Mouse (Mus musculus) left cerebral cortex, adult 8-10 months (tissue): ENCODE results near the gene Fam122a. TPM values are rescaled to one million over a fixed set of nuclear protein-coding genes. Genes with fewer than 3 reads are reported as not detected.
A peak's percentile ranks its signal among the peaks of the same experiment; 100 is the strongest.

Experiments
- DNase-seq, 2 experiments: peaks; one replicate each; pipeline ENCODE4 v3.0.0; 2022; ENCODE audit warnings: low spot score in 2 of 2
- total RNA-seq, 4 experiments: library from RNA; stranded (reverse); gene quantifications; 2 replicates each; pipeline ENCODE4 v1.2.4; 2022

The Fam122a gene
- 10 to 100 TPM; 22.3 to 30.1 (median 27.6) TPM for total RNA-seq

GRCm38 (mm10) chr19:24476929-24477882, at the start of gene Fam122a:
Gene Fam122a (minus strand): TSS chr19:24477356.
- peak; percentile 81 to 86 for DNase-seq

DNA sequence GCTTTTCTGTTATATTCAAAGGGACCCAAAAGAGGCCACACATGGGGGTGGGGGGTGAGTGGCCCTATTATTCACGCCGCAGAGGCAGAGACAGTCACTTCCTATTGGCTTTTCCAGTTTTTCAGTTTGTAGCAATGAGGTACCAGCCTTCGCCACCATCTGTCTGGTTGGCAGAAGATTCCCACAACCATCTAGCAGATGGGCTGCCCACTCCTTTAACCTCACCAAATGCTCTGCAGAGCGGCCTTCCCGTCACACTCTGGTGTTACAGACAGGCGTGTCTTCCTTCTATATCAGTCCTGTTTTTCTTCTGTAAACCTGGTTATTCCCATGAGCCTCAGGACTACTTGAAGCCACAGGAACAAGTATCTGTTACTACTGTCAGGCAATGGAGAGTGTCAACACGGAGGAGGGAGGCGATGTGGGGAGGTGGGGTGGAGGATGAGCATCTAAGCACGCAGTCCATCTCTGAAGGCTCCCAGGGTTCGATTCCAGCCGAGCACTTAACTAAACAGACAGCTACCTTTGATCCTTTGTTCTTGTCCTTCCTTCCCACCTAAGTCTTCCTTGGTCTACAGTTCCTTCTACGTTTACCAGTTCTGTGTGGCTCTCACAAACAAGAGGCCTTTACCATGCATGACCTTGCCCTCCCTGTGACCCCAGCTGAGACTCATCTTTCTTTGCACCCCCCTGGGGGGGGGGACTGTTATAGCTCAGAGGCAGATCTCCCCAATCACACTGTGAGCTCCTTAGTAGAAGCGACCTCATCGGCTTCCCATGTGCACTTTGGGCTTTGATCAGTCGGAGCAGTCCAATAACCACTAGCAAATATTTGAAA, 46.5 kb upstream of the Fam122a start:
- peak; percentile 35 to 67 for DNase-seq

DNA sequence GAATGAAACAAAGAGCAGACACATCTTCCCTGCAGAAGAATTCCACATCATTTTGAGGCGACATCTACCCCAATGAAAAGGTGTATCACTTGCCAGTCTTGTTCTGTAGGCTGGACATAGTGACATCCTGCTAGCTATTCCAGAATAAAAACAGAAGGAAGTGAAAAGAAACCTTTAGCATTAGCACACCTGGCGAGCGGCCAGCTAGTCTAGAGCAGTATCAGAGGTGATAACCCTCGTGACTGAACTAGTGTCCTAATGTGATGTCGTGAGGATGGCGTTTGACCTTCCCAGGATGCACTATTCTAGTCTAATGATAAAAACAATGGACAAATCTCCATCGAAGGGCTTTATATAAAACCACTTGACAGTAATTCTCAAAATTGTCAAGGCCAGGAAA, 44.8 kb upstream of the Fam122a start:
- no peak for DNase-seq

DNA sequence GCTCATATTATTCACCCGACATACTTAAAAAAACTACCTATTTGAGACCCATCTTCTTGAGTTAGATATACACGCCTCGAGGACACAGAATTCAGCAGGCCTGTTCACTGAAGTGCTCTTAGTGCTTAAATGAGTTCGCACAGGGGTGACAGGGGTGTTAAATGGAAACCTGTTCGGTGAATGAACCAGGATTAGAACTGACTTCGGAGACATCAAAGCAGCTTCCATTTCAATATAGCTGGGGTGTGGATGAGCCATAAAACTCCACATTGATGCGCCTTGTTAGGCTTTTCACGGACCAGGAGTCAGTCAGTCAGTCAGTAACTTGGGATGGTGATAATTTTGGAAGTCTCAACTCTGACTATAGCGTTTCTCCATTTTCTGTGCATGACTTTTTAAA, 44.0 kb upstream of the Fam122a start:
- DNase-seq, result no peak

- no peak for DNase-seq
Observed at GRCm38 (mm10) chr19:24519732-24520409, 42.7 kb upstream of the Fam122a start.

DNA sequence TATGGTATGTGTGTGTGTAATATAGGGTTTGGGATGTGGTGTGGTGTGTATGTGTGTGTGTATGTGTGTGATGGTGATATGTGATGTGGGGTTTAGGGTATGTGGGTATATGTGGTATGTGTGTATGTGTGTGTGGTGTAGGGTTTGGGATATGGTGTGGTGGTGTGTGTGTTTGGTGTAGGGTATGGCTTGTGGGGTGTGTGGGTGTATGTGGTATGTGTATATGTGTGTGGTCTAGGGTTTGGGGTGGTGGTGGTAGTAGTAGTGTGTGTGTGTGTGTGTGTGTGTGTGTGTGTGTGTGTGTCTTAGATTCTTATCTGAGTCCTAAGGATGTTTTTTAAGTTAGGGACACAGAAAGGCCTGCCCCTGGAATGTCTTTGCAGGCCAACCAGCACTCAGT, 41.2 kb upstream of the Fam122a start:
- DNase-seq, result no peak

DNA sequence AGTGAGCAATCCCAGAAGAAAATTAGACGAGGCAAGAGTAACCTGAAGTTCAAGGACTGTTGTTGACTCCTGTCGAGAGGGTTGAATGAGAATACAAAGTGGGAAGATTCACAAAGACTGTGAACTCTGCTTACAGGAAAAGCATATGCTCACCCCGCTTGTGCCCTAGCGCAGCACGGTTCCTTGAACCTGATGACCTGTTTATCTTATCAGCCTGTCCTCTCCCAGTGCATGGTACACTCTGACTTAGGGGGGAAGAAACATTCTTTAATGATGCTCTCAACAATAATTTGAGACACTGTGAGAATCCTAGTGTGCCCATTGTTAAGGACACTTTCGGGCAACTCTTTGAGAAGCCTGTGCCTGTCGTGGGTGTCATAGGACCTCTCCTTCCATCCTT, 39.9 kb upstream of the Fam122a start:
- DNase-seq, result no peak

DNA sequence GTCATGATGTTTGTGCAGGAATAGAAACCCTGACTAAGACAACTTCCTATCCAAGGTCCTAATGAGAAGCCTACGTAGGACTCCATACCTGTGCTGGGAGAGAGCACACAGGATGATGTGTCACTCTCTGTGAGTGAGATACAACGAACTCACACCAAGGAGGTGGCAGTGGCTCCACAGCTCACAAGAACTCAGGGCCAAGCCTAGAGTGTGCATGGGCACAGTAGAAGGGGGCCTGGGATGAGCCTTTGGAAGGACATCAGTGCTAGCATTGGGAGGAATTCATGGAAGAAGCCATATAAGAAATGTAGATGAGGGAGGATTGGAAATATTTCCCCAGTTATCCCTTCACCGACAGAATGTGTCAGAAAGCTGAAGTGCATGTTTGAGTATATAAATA, 38.8 kb upstream of the Fam122a start:
- no peak for DNase-seq

DNA sequence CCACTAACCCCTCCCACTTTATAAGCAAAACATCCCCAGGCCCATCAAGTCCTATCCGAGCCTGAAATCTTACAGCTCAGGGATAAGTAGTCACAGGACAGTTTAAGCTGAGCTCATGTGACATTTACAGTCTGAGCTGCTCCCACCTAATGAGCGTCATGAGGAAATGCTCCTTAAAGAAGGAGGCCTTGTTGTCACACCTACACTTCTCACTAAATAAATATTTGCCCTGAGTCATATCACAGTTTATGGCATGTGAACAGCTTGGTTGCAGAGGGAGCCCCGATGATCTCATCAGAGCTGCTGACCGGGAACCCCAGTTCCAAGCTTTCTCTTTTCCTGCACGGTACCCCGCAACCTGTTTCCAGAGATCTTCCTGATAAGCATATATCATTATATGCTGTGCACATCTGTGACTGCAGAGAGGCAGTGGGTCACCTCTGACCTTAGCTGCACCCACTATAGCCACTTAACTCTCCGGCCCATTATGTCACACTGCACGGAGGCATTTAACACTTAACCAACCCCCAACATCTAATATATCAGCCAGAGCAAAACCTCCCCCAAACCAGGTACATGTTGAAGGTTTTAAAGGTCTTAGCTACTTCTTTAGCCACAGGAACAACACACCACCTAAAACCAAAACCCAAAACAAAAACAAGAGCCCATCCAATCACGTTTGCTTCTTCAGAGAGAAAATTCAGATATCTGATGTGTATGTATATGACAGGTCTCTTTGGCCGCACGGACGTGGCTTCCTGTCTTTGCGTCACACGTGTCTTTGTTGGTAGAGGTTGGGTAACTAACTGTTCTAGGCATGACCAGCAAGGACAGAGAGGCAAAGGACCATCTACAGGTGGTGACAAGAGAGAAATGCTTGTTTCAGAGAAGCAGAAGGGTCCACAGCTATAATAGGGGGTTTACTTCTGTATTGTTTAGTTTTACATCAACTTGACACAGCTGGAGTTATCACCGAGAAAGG, 37.8 kb upstream of the Fam122a start:
- no peak for DNase-seq

DNA sequence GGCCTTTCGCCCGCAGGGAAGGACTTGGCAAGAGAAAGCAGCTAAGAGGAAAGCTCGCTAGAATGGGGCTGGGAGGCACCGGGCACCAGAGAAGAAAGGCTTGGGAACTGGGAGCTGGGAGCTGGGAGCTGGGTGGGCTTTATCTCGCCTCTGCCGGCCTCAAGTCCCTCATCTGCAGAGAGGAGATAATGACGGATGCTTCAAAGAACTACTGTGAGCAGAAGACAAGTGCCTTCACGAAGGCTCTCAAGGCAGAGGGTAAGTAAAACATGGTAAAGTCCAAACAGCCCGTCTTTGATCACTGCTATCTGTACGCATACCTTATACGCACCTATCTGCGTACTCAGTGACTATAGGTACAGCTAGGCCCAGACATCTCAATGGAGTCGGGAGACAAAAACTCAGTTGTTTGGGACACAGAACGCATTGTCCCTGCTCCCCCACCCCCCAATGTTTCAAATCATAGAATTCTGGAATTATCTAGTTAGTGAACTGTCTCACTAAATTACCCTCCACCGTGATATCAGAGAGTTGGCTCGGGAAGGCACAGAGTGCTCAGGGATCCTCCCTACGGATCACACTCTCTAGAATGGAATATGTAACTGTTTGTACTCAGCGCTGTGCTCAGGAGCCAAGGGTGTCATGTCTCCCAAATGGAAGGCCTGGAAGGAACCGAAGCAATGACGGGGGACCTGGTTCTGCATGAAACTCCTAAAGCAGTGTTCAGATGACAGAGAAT, 36.1 kb upstream of the Fam122a start:
- DNase-seq, result no peak

- DNase-seq, result no peak
Observed at GRCm38 (mm10) chr19:24511939-24512338, 34.8 kb upstream of the Fam122a start.

DNA sequence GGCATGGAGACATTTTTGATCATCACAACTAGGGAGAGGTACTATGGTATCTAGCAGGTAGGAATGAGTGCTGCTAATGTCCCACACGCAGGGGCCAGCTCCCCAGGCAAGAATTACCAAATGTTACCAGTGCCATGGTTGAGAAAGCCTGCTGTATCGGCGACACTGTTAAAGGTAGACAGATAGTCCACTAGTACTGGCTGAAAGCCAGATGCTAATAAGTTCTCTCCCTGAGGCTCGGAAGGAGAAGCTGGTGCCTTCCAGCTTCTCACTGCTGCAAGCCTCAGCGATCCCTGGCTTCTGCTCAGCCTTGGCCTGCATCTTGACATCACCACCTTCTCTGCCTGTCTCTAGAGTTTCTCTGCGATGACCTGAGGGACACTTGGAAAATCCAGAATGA, 32.2 kb upstream of the Fam122a start:
- no peak for DNase-seq

DNA sequence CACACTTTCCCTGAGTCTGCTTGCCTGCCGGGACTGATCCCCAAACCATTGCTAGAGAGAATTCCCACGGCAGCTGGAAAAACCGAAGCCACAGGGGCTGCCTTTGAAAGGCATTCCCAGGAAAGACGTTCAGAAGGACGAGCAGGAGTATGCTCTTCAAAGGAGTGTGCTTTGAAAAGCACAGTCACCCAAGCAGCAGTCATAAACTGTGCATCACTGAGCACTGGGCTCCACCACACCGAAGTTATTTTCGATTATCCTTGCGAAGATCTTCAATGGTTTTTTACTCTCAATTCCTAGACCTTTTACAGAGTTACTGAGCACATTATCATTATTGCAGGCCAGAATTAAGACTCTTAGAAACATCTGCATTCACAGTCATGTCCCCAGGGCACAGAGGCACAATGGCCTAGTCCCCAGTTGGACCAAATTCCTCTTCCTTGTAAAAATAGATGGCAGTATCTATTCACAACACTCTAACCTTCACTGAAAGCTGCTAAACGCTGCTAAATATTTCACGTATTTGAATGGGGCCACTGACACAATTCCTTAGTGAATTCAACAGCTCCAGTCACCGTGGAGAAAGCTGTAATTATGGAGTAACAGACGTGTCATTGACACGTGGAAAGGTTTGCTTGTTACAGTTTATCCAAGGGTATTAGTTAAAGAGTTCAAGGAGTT, 31.1 kb upstream of the Fam122a start:
- DNase-seq, result no peak

DNA sequence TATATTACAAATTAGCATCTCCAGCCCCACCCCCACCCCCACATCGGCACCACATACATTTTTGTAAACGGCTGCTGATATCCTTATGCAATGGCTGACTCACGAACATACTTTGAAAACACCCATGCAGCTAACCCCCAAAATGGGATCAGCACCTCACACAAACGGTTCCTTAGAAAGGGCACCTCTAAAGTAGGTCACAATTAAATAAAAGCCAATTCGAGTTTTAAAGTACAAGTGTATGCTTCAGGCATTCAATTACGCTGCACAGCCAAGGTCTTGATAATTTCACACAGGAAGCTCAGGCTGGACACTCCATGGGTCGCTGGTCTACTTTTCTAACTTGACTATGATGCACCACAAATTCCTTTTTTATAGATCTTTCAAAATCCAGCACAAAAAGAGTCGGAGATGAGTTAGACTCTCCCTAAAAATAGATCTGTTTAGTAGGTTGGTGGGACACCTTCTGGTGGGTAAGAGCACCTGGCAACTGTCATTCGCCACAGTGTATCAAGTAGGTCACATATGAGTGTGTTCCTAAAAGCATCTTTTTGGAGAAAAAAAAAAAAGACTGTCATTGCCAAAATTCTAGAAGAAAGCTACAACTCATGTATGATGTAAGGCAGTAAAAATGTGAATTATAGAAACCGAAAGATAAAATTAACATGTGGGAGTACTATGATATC, 25.7 kb upstream of the Fam122a start:
- DNase-seq, result no peak

GRCm38 (mm10) chr19:24501525-24501924, 24.4 kb upstream of the Fam122a start:
- DNase-seq, result no peak

DNA sequence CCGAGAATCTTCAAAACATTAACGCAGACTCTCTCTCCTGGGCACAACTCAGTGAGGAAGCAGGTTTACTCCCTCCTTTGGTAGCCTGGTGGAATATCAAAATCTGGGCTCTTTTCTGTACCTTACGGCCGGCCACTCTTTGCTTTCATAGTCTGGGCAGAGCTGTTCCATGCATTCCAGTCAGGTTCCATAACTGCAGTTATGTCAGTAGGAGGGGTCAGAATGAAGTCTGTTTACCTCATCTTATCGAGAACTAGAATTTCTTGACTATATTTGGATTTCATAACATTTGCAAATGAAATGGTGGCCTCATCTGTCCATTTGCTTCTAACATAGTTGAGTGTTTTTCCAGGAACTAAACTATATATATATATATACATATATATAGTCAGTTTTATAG, 23.3 kb upstream of the Fam122a start:
- no peak for DNase-seq

DNA sequence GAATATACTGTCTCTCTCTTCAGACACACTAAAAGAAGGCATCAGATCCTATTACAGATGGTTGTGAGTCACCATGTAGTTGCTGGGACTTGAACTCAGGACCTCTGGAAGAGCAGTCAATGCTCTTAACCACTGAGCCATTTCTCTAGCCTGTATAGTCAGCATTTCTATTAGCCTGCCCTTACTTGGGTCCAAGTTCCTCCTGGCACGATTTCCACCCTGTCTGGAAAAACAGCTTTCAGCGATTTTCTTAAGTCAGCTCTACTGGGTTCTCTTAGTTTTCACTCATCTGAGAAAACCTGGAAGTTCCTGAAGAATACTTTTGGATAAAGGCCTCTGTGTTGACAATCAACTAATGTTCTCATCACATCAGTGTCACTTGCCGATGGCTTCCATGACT, 22.1 kb upstream of the Fam122a start:
- no peak for DNase-seq

- DNase-seq, result no peak
Observed at GRCm38 (mm10) chr19:24493887-24494286, 16.7 kb upstream of the Fam122a start.

DNA sequence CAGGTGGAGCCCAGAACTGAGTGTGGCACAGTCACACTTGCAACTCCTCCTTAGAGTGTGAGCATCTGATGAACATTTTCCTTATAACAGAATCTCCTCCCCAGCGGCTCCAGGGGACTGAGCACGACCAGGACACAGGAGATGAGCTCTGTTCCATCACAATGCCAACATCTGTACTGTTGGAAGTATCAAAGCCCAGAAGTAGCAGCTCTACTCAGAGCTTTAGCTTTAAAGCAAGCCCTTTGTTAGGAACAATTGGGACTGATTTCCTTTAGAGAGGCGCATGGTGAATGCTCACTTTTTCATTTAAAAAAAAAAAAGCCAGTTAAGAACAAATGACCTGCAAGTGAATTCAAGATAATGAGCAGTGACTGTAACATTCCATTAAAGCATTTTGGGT, 14.7 kb upstream of the Fam122a start:
- DNase-seq, result no peak
